Comparison of ENCODE assay signal across 8 mouse cellular contexts in the genomic region with DNA sequence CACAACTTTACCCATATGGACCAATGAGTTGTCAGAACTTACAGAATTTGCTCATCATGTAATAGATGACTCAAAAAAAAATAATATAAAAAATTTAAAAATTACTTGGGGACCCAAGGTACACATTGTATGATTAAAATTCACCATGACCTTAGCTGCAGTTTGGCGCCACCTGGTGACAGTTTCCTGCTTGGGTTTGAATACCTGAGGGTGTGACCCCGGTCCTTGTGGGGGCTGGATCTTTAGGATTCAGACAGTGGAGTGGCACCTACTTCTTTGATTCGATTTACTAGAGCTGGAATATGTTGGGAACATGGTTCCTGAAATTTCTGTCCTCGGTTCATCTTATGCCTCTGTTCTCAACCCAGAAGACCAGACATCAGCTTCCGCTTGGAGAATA.
DNase-seq lines count a peak whose midpoint lies in the region; ATAC-seq and TF ChIP-seq lines count a peak whose summit lies in the region.
"Had no signal": no experiment of that assay in that cellular context is flagged by ENCODE, and none has a peak within 500 bp of the region (broad histone marks: within the 10 kb centered on the region; RNA-seq: fewer than 3 reads in every experiment).

No protein-coding gene starts in this region.

- ATAC-seq in kidney, postnatal 0 days (replicated peaks; ENCODE audit: low FRiP score, low read depth), result no peak
- no peak for ATAC-seq in kidney, embryonic 16.5 days (ENCODE audit: low FRiP score, low TSS enrichment)

- peak; percentile 52 for TF ChIP-seq CTCF in kidney, postnatal 0 days (IDR thresholded peaks at IDR 0.05; ENCODE audit: low read depth)
- TF ChIP-seq CTCF in bone marrow macrophage, adult 2 months (IDR thresholded peaks at IDR 0.05; ENCODE audit: low read depth, low read length), result peak; percentile 38; the same call in 1 of the 2 replicates

- no peaks in the 10 kb centered on the region for H3K9me3 ChIP-seq in kidney, postnatal 0 days (replicated peaks; ENCODE audit: low read length)
- H3K9me3 ChIP-seq in kidney, embryonic 16.5 days (ENCODE audit: low read length), result no peaks in the 10 kb centered on the region
- H3K9me3 ChIP-seq: embryonic facial prominence, embryonic 13.5 days had no signal

- H3K4me3 ChIP-seq in kidney, postnatal 0 days (replicated peaks; ENCODE audit: low read depth, low read length), result no peak overlapping the region
- no peak overlapping the region for H3K4me3 ChIP-seq in kidney, embryonic 16.5 days (ENCODE audit: low read length)
- no peak overlapping the region for H3K4me3 ChIP-seq in bone marrow macrophage, adult 2 months (ENCODE audit: insufficient read depth, low read length)
- H3K4me3 ChIP-seq: embryonic facial prominence, embryonic 13.5 days had no signal

- no peak overlapping the region for H3K4me2 ChIP-seq in kidney, postnatal 0 days (ENCODE audit: low read length)
- H3K4me2 ChIP-seq in kidney, embryonic 16.5 days (replicated peaks; ENCODE audit: low read depth, low read length), result no peak overlapping the region
- H3K4me2 ChIP-seq: embryonic facial prominence, embryonic 13.5 days had no signal

- H3K27ac ChIP-seq in kidney, postnatal 0 days, result no peak overlapping the region
- H3K27ac ChIP-seq in kidney, embryonic 16.5 days (ENCODE audit: low read length), result no peak overlapping the region
- H3K27ac ChIP-seq in bone marrow macrophage, adult 2 months (ENCODE audit: insufficient read depth, low read depth, low read length), result no peak overlapping the region
- H3K27ac ChIP-seq: embryonic facial prominence, embryonic 13.5 days had no signal

- TF ChIP-seq POLR2A in bone marrow macrophage, adult 2 months (IDR thresholded peaks at IDR 0.05; ENCODE audit: borderline replicate concordance, low read depth, low read length), result no peak

- 69% methylated on average over 5 of the region's 5 CpGs for WGBS in kidney, postnatal 0 days
- WGBS in kidney, embryonic 16.5 days, result 67% methylated on average over 5 of the region's 5 CpGs

- no peaks in the 10 kb centered on the region for H3K27me3 ChIP-seq in kidney, postnatal 0 days (ENCODE audit: insufficient read depth, low read length)
- H3K27me3 ChIP-seq in kidney, embryonic 16.5 days (ENCODE audit: insufficient read depth, low read length), result no peaks in the 10 kb centered on the region
- H3K27me3 ChIP-seq: embryonic facial prominence, embryonic 13.5 days had no signal

- no peaks in the 10 kb centered on the region for H3K4me1 ChIP-seq in kidney, postnatal 0 days (replicated peaks; ENCODE audit: insufficient read depth, low read length)
- H3K4me1 ChIP-seq in kidney, embryonic 16.5 days (ENCODE audit: insufficient read depth, low read length), result no peaks in the 10 kb centered on the region
- H3K4me1 ChIP-seq in bone marrow macrophage, adult 2 months (ENCODE audit: control insufficient read depth, insufficient read depth, low read length), result no peaks in the 10 kb centered on the region
- H3K4me1 ChIP-seq: embryonic facial prominence, embryonic 13.5 days had no signal

- DNase-seq in kidney, postnatal 0 days (ENCODE audit: low spot score), result no peak
- DNase-seq in urinary bladder, postnatal 14 days (ENCODE audit: low spot score), result peak; percentile 11
- no peak for DNase-seq in urinary bladder, postnatal 10 days (ENCODE audit: low spot score)
- DNase-seq in neural tube, embryonic 10.5 days (ENCODE audit: extremely low spot score, low spot score), result no peak
- DNase-seq in ovary, postnatal 14 days (ENCODE audit: low spot score), result no peak

- H3K36me3 ChIP-seq in kidney, postnatal 0 days (ENCODE audit: insufficient read depth, low read length), result no peaks in the 10 kb centered on the region
- H3K36me3 ChIP-seq in kidney, embryonic 16.5 days (ENCODE audit: insufficient read depth, low read length), result no peaks in the 10 kb centered on the region
- H3K36me3 ChIP-seq: embryonic facial prominence, embryonic 13.5 days had no signal

- no peak overlapping the region for H3K9ac ChIP-seq in kidney, postnatal 0 days (ENCODE audit: low read depth, low read length)
- no peak overlapping the region for H3K9ac ChIP-seq in kidney, embryonic 16.5 days (replicated peaks; ENCODE audit: low read length)
- H3K9ac ChIP-seq: embryonic facial prominence, embryonic 13.5 days had no signal
